Mouse (Mus musculus): Measurements from ENCODE around the gene Adm2.

Adm2 gene

GRCm38 (mm10) chr15:89309962-89310498 lies 12.5 kb upstream of the Adm2 start:
- no peak for DNase-seq (ENCODE audit: low spot score in 2 of 2)

DNA sequence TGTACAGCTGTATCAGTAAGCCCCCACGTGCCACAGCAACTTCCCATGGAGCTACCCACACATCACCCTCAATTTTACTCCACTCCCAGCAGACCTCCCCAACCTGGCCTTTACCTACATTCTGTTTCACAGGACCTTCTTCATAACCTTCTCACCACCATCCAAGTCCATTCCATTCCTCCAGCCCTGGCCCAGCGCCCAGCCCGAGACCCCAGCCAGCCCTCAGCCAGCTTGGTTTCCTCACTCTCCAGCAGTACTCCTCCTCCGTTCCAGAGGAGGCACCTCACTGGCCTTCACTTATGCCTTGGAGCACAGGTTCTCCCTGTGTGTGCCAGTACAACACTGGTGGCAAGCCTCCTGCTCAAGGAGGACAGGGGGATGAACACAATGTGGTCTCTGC lies 9.2 kb upstream of the Adm2 start:
- no peak for DNase-seq (ENCODE audit: low spot score in 2 of 2)

- DNase-seq (ENCODE audit: low spot score in 2 of 2): no peak
Observed at GRCm38 (mm10) chr15:89314107-89314506, 8.4 kb upstream of the Adm2 start.

- peak in 1 of 2 experiments; percentile 23 for DNase-seq (ENCODE audit: low spot score in 2 of 2)
Observed at GRCm38 (mm10) chr15:89314511-89315189, 7.9 kb upstream of the Adm2 start.

DNA sequence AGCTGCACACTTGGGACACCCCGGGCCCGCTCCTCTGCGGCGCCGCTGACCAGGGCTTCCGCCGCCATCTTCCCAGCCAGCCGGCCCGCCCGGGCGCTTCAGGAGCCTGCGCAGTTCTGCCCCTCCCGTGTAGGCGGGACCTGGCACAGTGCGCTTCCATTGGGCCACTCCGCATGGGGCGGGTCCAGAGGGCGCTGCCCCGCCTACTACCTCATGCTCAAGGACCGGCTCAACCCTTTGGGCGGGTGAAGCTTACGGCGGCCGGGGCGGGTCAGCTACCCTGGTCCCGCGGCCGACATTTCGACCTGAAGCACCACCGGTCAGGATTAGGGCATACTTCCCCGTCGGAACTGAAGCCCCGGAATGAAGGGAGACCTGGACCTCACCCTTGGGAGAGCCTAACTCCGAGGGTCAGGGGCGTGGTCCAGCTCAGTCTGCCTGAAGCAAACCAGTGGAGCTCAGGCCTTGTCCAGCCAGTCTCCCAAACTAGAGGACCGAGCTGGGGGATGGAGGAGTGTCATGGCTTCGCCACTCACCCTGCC lies 7.3 kb upstream of the Adm2 start, which contains the start of gene Sbf1:
Gene Sbf1 (minus strand): TSS at position 122 of the 542 bp plus-strand sequence.
- DNase-seq (ENCODE audit: low spot score in 2 of 2): peak; percentile 97 to 98

DNA sequence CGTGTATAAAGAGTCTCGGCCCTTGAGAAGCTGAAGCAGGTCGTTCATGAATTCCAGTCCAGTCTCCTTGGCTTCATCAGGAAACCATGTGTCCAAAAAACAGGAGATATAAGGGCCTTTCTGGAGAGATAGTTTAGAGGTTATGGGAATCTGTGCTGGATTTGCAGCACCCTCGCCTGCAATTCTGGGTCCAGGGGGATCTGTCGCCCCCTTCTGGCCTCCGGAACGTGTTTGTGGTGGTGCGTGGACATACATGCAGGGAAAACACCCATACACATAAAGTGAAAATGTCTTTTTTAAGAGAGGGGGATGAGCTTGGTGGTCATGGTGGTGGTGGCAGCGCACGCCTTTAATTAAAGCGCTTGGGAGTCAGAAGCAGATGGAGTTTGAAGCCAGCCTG lies 6.4 kb upstream of the Adm2 start:
- DNase-seq (ENCODE audit: low spot score in 2 of 2): no peak

DNA sequence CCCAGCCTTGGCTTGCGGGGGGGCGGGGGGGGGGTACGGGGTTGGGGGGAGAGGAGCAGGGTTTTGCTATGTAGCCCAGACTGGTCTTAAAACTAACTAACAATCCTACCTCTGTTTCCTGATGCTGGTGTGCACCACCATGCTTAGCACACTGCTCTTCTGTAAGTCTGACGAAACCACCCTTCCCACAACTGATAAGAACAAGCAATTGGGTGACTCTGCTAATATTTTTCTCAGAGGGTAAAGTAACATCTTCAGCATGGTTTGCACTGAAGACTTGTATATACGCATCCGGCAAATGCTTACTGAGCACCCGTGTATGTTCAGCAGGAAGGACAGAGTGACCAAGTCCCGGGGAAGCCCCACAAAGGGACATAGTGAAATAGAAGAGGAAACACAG lies 1.3 kb upstream of the Adm2 start:
- DNase-seq (ENCODE audit: low spot score in 2 of 2): no peak

DNA sequence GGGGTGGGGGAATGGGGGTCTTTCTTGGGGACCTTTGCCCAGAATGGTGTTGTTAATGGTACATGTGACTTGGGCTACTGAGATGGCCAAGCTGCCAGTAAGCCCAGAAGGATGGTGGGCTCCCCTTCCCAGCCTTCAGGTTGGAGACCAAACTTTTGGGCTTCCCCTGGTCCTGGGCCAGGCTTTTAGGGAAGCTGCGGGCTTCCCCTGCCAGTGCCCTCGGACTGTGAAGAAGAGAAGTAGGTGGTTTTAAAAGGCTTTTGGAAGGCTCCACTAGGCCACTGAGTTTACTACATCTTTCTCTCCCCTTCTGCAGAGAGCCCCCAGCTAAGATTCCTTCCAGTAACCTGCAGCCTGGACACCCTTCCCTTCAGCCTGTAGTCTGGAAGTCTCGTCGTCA lies 1.1 kb downstream of the Adm2 start:
- DNase-seq (ENCODE audit: low spot score in 2 of 2): no peak

- no peak for DNase-seq (ENCODE audit: low spot score in 2 of 2)
Observed at GRCm38 (mm10) chr15:89326441-89326840, 3.9 kb downstream of the Adm2 start.

GRCm38 (mm10) chr15:89334271-89334670 lies 11.8 kb downstream of the Adm2 start, which contains the start of gene Miox:
Miox (plus strand) TSS chr15:89334398.
- no peak for DNase-seq (ENCODE audit: low spot score in 2 of 2)

GRCm38 (mm10) chr15:89334774-89335537 lies 12.4 kb downstream of the Adm2 start:
- DNase-seq (ENCODE audit: low spot score in 2 of 2): no peak

- no peak for DNase-seq (ENCODE audit: low spot score in 2 of 2)
Observed at GRCm38 (mm10) chr15:89336422-89336821, 13.9 kb downstream of the Adm2 start.

DNA sequence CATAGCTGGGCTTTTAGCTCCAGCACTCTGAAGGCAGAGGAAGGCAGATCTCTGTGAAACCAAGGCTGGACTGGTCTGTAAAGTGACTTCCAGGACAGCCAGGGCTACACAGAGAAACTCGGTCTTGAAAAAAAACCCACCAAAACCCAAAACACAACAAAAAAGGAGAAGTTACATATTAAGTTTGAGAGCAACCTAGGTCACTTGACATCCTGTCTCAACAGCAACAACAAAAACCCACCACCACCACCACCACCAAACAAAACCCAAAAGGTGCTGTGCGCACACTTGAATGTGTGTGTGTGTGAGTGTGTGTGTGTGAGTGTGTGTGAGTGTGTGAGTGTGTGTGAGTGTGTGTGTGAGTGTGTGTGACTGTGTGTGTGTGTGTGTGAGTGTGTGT lies 17.2 kb downstream of the Adm2 start:
- no peak for DNase-seq (ENCODE audit: low spot score in 2 of 2)

DNA sequence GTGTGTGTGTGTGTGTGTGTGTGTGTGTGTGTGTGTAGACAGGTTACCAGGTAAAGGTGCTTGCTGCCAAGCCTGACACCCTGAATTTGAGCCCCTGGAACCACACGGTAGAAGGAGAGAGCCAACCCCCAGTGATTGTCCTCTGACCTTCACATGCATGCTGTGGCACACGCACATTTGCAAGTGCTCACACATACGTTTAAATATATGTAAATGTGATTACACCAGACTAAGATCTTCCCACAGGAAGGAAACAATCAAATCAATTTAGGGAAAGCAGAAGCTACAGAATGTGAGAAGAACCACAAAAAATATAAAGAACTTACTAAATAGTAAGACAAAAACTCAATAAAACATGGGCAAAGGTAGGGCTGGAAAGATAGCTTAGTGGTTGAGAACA lies 17.6 kb downstream of the Adm2 start:
- no peak for DNase-seq (ENCODE audit: low spot score in 2 of 2)

GRCm38 (mm10) chr15:89341678-89342077 lies 19.2 kb downstream of the Adm2 start:
- no peak for DNase-seq (ENCODE audit: low spot score in 2 of 2)

DNA sequence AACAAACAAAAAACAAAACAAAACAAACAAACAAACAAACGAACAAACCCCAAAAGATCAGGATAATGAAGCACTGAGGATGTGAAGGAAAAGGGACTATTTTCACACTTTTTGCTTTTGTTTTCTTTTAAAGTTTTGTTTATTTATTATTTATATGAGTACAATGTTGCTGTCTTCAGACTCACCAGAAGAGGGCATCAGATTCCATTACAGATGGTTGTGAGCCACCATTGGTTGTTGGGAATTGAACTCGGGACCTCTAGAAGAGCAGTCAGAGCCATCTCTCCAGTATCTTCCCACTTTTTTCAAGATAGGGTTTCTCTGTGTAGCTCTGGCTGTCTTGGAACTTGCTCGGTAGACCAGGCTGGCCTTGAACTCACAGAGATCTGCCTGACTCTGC lies 20.8 kb downstream of the Adm2 start:
- no peak for DNase-seq (ENCODE audit: low spot score in 2 of 2)

- no peak for DNase-seq (ENCODE audit: low spot score in 2 of 2)
Observed at GRCm38 (mm10) chr15:89350447-89350846, 27.9 kb downstream of the Adm2 start.

DNA sequence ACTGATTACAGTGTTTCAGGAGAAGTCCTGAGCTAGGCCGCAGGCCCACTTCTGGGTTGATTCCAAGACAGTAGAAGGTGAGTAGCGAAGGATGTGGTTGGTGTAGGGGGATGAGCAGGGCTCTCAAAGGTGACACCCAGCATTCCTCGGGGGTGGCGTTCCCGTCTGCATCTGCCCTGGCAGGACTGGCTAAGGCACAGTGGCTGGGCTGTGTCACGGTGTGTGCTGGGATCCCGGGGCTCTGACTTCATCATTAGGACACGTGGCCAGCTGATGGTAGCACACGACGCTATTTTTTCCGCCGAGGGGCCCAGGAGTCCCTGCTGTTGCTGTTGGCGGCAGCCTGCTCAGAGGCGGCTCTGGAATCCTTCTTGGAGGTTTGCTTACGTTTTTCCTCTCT lies 28.8 kb downstream of the Adm2 start:
- DNase-seq (ENCODE audit: low spot score in 2 of 2): no peak

DNA sequence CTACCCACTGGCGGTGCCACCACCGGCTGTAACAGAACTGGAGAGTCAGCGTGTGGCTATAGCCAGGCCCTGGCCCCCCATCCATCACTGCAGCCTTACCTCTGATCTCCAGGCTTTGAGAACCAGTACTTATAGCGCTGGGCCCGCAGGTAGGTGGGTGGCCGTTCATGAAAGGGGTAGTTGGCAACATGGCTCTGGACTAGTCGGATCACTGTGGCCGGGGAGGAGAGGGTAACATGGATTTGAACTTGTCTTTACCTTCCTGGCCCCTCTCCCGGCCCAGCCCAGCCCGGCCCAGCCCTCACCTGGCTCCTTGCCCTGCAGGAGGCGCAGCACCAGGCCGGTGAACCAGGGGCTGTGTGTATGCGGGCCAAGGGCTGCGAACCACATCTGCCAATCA lies 29.5 kb downstream of the Adm2 start:
- no peak for DNase-seq (ENCODE audit: low spot score in 2 of 2)

- DNase-seq (ENCODE audit: low spot score in 2 of 2): no peak
Observed at GRCm38 (mm10) chr15:89352795-89353194, 30.3 kb downstream of the Adm2 start.

DNA sequence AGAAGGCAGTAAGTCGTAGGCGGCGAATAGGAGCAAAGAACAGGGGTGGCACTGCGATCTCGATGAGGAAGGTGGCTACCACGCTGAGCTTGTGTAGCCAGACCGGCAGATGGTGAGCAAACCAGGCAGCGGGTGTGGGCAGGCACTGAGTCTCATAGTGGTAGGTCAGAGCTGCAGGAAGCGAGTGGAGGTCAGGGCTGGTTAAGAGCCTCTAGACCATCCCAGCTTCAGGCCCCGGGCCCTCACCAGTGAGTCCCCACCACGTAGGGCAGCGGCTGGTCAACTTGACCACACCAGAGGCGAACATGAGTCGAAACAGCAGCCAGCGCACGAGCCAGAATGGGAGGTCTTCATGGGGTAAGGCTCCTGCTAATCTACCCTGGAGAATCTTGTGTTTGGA lies 31.3 kb downstream of the Adm2 start:
- no peak for DNase-seq (ENCODE audit: low spot score in 2 of 2)

GRCm38 (mm10) chr15:89354455-89354854 lies 31.9 kb downstream of the Adm2 start:
- no peak for DNase-seq (ENCODE audit: low spot score in 2 of 2)
